Mouse (Mus musculus): ENCODE data around the gene Slc35g1.
"Not testable (repeated sequence)": the region's sequence is repeated elsewhere in the genome, so short reads cannot be mapped to it uniquely, and the experiment has no call there.

DNA sequence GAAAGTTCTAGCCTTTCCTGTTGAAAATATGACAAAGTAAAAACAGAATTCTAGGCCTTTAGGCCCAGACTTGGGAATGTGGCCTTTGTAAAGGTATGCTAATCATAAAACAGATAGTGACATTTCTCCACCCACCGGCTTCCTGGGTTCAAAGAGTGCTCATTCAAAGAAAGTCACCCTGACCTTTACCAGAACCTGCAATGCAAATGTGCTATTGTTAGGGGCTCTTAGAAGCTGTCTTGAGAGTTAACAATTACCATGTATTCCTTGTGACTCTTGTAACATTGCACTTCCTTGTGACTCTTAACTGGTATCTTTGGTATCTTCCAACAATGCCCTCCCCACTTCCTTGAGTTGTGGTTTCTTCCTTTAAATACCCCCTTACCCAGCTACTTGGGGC lies 8.8 kb upstream of the Slc35g1 start:
- not testable (repeated sequence) for TF ChIP-seq CTCF, EP300 (IDR thresholded peaks at IDR 0.05; ENCODE audit: low read depth)

Data from liver, embryonic 14.5 days (tissue).